Mouse (Mus musculus) megakaryocyte, embryonic 14.5 days (primary cell): ENCODE measurements around the gene Cars2.

Experiments
- FLI1 ChIP-seq: IDR thresholded peaks from 2 replicates; pipeline ENCODE4 v1.6.1; 2012; ENCODE audit warnings: low read length, inconsistent platforms, mixed read lengths
- GATA1 ChIP-seq: IDR thresholded peaks from 3 replicates; pipeline ENCODE4 v1.6.1; 2012; ENCODE audit warnings: mixed read lengths, low read length, inconsistent platforms, borderline replicate concordance

DNA sequence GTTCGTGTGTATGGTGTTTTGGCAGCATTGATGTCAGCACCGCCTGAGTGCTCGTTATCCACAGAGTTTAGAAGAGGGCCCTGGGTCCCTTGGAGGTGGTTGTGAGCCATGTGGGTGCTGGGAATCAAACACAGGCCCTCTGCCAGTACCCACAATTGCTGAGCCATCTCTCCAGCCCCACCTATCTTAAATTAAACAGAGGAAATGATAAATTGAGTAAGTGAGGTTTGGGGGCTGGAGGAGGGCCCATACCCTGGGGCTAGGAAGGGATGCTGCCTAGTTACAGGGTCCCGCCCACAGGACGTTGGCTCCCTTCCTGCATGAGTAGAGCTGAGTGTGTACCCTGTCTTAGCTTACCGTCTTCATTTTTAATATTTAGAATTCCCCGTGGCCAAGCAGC, 14.1 kb upstream of the Cars2 start:
- TF ChIP-seq FLI1 (no peak), GATA1 (no peak)
